Mouse (Mus musculus) heart, adult 10 weeks (tissue): Measurements from ENCODE around the gene Tfcp2l1. TPM values are rescaled to one million over a fixed set of nuclear protein-coding genes. Genes with fewer than 3 reads are reported as not detected.

ENCODE experiments used
- polyA plus RNA-seq: library from polyadenylated mRNA; stranded (reverse); fragments of 350-450 nt; fragmentation: Illumina TruSeq; extraction: RNeasy Lipid Tissue Mini Kit (QIAGEN cat#74804); gene quantifications from one replicate; pipeline ENCODE4 v1.2.3, GENCODE M21; 2014; ENCODE audit warnings: low read depth, low replicate concordance

Tfcp2l1 gene
- 0.47 TPM for polyA plus RNA-seq

GRCm38 (mm10) chr1:118627781-118628464 is at the start of gene Tfcp2l1:
TSS of gene Tfcp2l1 (plus strand) at chr1:118627945.

Other genes starting within 250 kb of the Tfcp2l1 start
- gene Clasp1, start 238.9 kb upstream of the Tfcp2l1 start, polyA plus RNA-seq: 275 TPM